Mouse (Mus musculus) CH12.LX (cell line): ENCODE results near the gene Lgals8.

Source experiments
- CTCF ChIP-seq, 2 experiments: IDR thresholded peaks in 1 of 2; conservative IDR thresholded peaks in 1 of 2; 2 replicates each; pipeline ENCODE4 v1.5.1; 2011 to 2012; ENCODE audit warnings: low read depth in 2 of 2, low read length in 2 of 2, improper control_type of control experiment in 1 of 2, inconsistent platforms in 1 of 2, mild to moderate bottlenecking in 1 of 2, moderate library complexity in 1 of 2
- HCFC1 ChIP-seq: IDR thresholded peaks from 2 replicates; pipeline ENCODE4 v1.6.1; 2012; ENCODE audit warnings: low read depth, mild to moderate bottlenecking, inconsistent platforms, low read length, improper control_type of control experiment

- TF ChIP-seq HCFC1 (no peak), CTCF (conservative IDR thresholded peaks at IDR 0.05 in 1 of 2, IDR thresholded peaks at IDR 0.05 in 1 of 2; ENCODE audit: low read depth in 2 of 2, low read length in 2 of 2) (no peak)
Measured at GRCm38 (mm10) chr13:12485197-12485596, 20.5 kb upstream of the Lgals8 start.
